Mouse (Mus musculus) right cerebral cortex, adult 18-20 months (tissue): ENCODE measurements around the gene Gm12830.

Experiments
- DNase-seq: peaks from one replicate; pipeline ENCODE4 v3.0.0; 2022; ENCODE audit warnings: mixed read lengths

Gm12830 gene

GRCm38 (mm10) chr4:114845622-114846021 lies 24.1 kb downstream of the Gm12830 start:
- no peak for DNase-seq

- DNase-seq = no peak
These were observed 25.2 kb downstream of the Gm12830 start for GRCm38 (mm10) chr4:114846723-114847122.

- DNase-seq = no peak
These were observed 32.4 kb downstream of the Gm12830 start for GRCm38 (mm10) chr4:114853968-114854367.

GRCm38 (mm10) chr4:114858426-114858825 lies 36.9 kb downstream of the Gm12830 start:
- no peak for DNase-seq

GRCm38 (mm10) chr4:114863166-114863565 lies 41.6 kb downstream of the Gm12830 start:
- no peak for DNase-seq

- DNase-seq = no peak
These were observed 48.4 kb downstream of the Gm12830 start for GRCm38 (mm10) chr4:114869765-114870490.

- no peak for DNase-seq
These were observed 55.0 kb downstream of the Gm12830 start for GRCm38 (mm10) chr4:114876441-114876972.

GRCm38 (mm10) chr4:114882232-114882631 lies 60.7 kb downstream of the Gm12830 start:
- DNase-seq = no peak

- no peak for DNase-seq
These were observed 76.3 kb downstream of the Gm12830 start for GRCm38 (mm10) chr4:114897853-114898252.

GRCm38 (mm10) chr4:114899885-114900284 lies 78.4 kb downstream of the Gm12830 start:
- no peak for DNase-seq

- DNase-seq = no peak
These were observed 79.5 kb downstream of the Gm12830 start for GRCm38 (mm10) chr4:114900866-114901642.

GRCm38 (mm10) chr4:114901643-114902351 lies 80.3 kb downstream of the Gm12830 start:
- DNase-seq = no peak

- no peak for DNase-seq
These were observed 81.3 kb downstream of the Gm12830 start for GRCm38 (mm10) chr4:114902641-114903421.

GRCm38 (mm10) chr4:114903422-114903782 lies 81.9 kb downstream of the Gm12830 start:
- DNase-seq = no peak

GRCm38 (mm10) chr4:114905501-114905900 lies 84.0 kb downstream of the Gm12830 start:
- DNase-seq = no peak
